Mouse (Mus musculus): Measurements from ENCODE around the gene Atp10a. TPM values are rescaled to one million over a fixed set of nuclear protein-coding genes. Genes with fewer than 3 reads are reported as not detected.
"Not testable (repeated sequence)": the region's sequence is repeated elsewhere in the genome, so short reads cannot be mapped to it uniquely, and the experiment has no call there.

Atp10a gene
- polyA plus RNA-seq, 1 experiment: 7.7 TPM

- Histone ChIP-seq H3K4me1 (ENCODE audit: control insufficient read depth, insufficient read depth, low read length) (peaks cover 8% of the 10 kb centered on the region; the same call in 1 of the 2 replicates), H3K4me3 (ENCODE audit: insufficient read depth, low read length) (no peak overlapping the region), H3K27ac (ENCODE audit: insufficient read depth, low read length) (peak overlapping the region; percentile 37; the same call in 1 of the 2 replicates)
- TF ChIP-seq CTCF (IDR thresholded peaks at IDR 0.05; ENCODE audit: extremely low read depth, insufficient read depth, low read length): no peak
- TF ChIP-seq POLR2A (IDR thresholded peaks at IDR 0.05; ENCODE audit: extremely low read depth, insufficient read depth, low read length): no peak
These were observed 132.7 kb downstream of the Atp10a start for GRCm38 (mm10) chr7:58788424-58789261.

GRCm38 (mm10) chr7:58797281-58797680 is 141.3 kb downstream of the Atp10a start:
- Histone ChIP-seq H3K4me3 (ENCODE audit: insufficient read depth, low read length) (no peak overlapping the region), H3K27ac (ENCODE audit: insufficient read depth, low read length) (no peak overlapping the region), H3K4me1 (ENCODE audit: control insufficient read depth, insufficient read depth, low read length) (no peaks in the 10 kb centered on the region)
- no peak for TF ChIP-seq CTCF (IDR thresholded peaks at IDR 0.05; ENCODE audit: extremely low read depth, insufficient read depth, low read length)
- TF ChIP-seq POLR2A (IDR thresholded peaks at IDR 0.05; ENCODE audit: extremely low read depth, insufficient read depth, low read length): no peak

- Histone ChIP-seq H3K4me3 (ENCODE audit: insufficient read depth, low read length) (no peak overlapping the region), H3K27ac (ENCODE audit: insufficient read depth, low read length) (no peak overlapping the region), H3K4me1 (ENCODE audit: control insufficient read depth, insufficient read depth, low read length) (no peaks in the 10 kb centered on the region)
- TF ChIP-seq CTCF (IDR thresholded peaks at IDR 0.05; ENCODE audit: extremely low read depth, insufficient read depth, low read length): no peak
- no peak for TF ChIP-seq POLR2A (IDR thresholded peaks at IDR 0.05; ENCODE audit: extremely low read depth, insufficient read depth, low read length)
These were observed 144.9 kb downstream of the Atp10a start for GRCm38 (mm10) chr7:58800916-58801315.

- TF ChIP-seq POLR2A (IDR thresholded peaks at IDR 0.05; ENCODE audit: extremely low read depth, insufficient read depth, low read length): no peak
- no peaks in the 10 kb centered on the region for H3K4me1 ChIP-seq (ENCODE audit: control insufficient read depth, insufficient read depth, low read length)
- no peak overlapping the region for H3K27ac ChIP-seq (ENCODE audit: insufficient read depth, low read length)
- H3K4me3 ChIP-seq (ENCODE audit: insufficient read depth, low read length): no peak overlapping the region
These were observed 145.8 kb downstream of the Atp10a start for GRCm38 (mm10) chr7:58801791-58802190.

- Histone ChIP-seq H3K4me3 (ENCODE audit: insufficient read depth, low read length) (no peak overlapping the region), H3K4me1 (ENCODE audit: control insufficient read depth, insufficient read depth, low read length) (peaks cover 2% of the 10 kb centered on the region), H3K27ac (ENCODE audit: insufficient read depth, low read length) (0 out of 2 replicates have a peak overlapping the region, but pooled peaks have one; percentile 53)
- no peak for TF ChIP-seq CTCF (IDR thresholded peaks at IDR 0.05; ENCODE audit: extremely low read depth, insufficient read depth, low read length)
- no peak for TF ChIP-seq POLR2A (IDR thresholded peaks at IDR 0.05; ENCODE audit: extremely low read depth, insufficient read depth, low read length)
These were observed 166.2 kb downstream of the Atp10a start for GRCm38 (mm10) chr7:58822147-58822681.

- Histone ChIP-seq H3K4me1 (ENCODE audit: control insufficient read depth, insufficient read depth, low read length) (peaks cover 2% of the 10 kb centered on the region), H3K4me3 (ENCODE audit: insufficient read depth, low read length) (no peak overlapping the region), H3K27ac (ENCODE audit: insufficient read depth, low read length) (no peak overlapping the region)
- no peak for TF ChIP-seq CTCF (IDR thresholded peaks at IDR 0.05; ENCODE audit: extremely low read depth, insufficient read depth, low read length)
- no peak for TF ChIP-seq POLR2A (IDR thresholded peaks at IDR 0.05; ENCODE audit: extremely low read depth, insufficient read depth, low read length)
These were observed 168.7 kb downstream of the Atp10a start for GRCm38 (mm10) chr7:58824686-58825085.

DNA sequence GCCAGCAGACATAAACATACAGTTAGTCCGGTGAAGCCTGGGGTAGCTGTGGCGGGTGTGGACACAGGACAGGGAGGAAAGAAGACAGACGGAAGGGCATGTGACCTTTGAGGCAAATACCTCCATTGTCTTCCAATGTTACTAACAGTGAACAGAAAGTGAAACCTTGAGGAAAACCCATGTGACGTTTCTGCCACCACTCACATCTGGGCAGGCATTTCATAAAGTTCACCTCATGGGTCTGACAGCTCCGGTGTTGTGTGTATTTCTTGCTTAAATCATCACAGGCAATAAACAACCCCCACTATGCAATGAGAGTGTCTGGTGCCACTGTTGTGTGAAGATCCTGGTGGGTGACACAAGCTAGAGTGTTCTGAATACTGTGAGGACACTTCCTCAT is 173.1 kb downstream of the Atp10a start:
- no peak for TF ChIP-seq CTCF (IDR thresholded peaks at IDR 0.05; ENCODE audit: extremely low read depth, insufficient read depth, low read length)
- no peak for TF ChIP-seq POLR2A (IDR thresholded peaks at IDR 0.05; ENCODE audit: extremely low read depth, insufficient read depth, low read length)
- Histone ChIP-seq H3K27ac (ENCODE audit: insufficient read depth, low read length) (no peak overlapping the region), H3K4me1 (ENCODE audit: control insufficient read depth, insufficient read depth, low read length) (peaks cover 2% of the 10 kb centered on the region; the same call in 1 of the 2 replicates), H3K4me3 (ENCODE audit: insufficient read depth, low read length) (no peak overlapping the region)

DNA sequence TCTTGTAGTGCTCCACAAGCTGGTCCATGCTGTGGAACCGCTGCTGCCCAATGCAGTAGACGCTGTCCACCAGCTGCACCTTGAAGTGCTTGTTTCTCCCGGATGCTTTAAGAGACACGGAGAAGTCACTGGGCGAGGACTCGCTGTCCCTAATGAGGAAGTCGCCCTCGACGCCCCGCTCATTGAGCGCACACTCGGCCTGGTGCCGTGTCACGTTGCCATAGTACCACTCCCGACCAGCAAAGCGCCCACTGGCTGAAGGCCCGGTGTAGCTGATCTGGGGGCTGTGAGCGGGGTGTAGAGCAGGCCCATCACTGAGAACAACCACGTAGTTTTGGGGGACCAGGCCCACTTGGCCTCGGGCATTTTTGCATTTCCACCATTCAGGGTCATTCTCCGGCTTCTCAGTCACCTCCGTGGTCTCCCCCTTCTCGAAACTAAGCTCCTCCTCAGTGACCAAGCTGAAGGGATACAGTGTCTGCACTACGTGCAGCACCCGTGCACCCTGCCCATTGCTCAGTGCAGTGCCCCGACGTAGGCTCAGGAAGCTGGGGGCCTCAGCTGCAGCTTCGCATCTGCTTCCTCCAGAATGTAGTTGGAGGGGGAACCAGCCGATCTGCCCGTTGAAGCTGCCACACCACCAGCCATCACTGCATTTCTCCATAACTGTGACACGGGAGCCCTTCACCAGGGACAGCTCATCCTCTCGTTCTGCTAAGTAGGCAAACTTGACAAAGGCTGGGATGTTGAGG is 181.1 kb downstream of the Atp10a start:
- H3K4me3 ChIP-seq (ENCODE audit: insufficient read depth, low read length); H3K27ac ChIP-seq (ENCODE audit: insufficient read depth, low read length); H3K4me1 ChIP-seq (ENCODE audit: control insufficient read depth, insufficient read depth, low read length): not testable (repeated sequence)

DNA sequence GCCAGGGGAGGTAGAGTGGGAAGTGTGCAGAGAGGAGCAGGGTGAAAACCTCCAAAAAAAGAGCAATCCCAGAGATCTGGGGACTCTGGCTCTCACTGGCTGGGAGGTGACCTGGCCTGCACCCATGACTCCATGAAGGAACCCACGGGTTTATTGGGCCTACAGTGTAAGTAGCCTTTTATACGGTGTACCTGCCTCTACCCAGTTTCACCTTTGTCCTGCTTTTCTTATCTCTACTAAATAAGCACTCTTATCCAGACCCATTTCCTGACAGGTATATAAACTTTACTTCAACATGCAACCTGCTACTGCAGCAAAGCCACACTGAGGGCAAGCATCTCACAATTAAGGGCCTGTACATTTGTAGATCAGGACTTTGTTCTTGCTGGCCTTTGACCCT is 184.4 kb downstream of the Atp10a start:
- TF ChIP-seq CTCF (IDR thresholded peaks at IDR 0.05; ENCODE audit: extremely low read depth, insufficient read depth, low read length) (no peak), POLR2A (IDR thresholded peaks at IDR 0.05; ENCODE audit: extremely low read depth, insufficient read depth, low read length) (no peak)
- Histone ChIP-seq H3K27ac (ENCODE audit: insufficient read depth, low read length) (no peak overlapping the region), H3K4me1 (ENCODE audit: control insufficient read depth, insufficient read depth, low read length) (peaks cover 12% of the 10 kb centered on the region)

More for the DNA sequence above, 184.4 kb downstream of the Atp10a start:
- no peak overlapping the region for H3K4me3 ChIP-seq (ENCODE audit: insufficient read depth, low read length)
